9 mouse cellular contexts compared by ENCODE assay signal in genomic region chr10:128495270-128495669, GRCm38 (mm10). TPM values are rescaled to one million over a fixed set of nuclear protein-coding genes. Genes with fewer than 3 reads are reported as not detected.
DNase-seq lines count a peak whose midpoint lies in the region; ATAC-seq and TF ChIP-seq lines count a peak whose summit lies in the region.
"Had no signal": no experiment of that assay in that cellular context is flagged by ENCODE, and none has a peak within 500 bp of the region (broad histone marks: within the 10 kb centered on the region; RNA-seq: fewer than 3 reads in every experiment).

No protein-coding gene starts in this region.

- H3K9me3 ChIP-seq in heart, embryonic 12.5 days (replicated peaks): no peaks in the 10 kb centered on the region
- no peaks in the 10 kb centered on the region for H3K9me3 ChIP-seq in embryonic facial prominence, embryonic 15.5 days (replicated peaks)
- H3K9me3 ChIP-seq in liver, embryonic 16.5 days (replicated peaks; ENCODE audit: control insufficient read depth, low read length): no peaks in the 10 kb centered on the region

- H3K4me1 ChIP-seq in heart, embryonic 12.5 days (replicated peaks): peaks cover 46% of the 10 kb centered on the region
- peaks cover 53% of the 10 kb centered on the region for H3K4me1 ChIP-seq in embryonic facial prominence, embryonic 15.5 days
- peaks cover 54% of the 10 kb centered on the region for H3K4me1 ChIP-seq in liver, embryonic 16.5 days (ENCODE audit: control insufficient read depth, low read depth, low read length)

- 69% methylated on average over 2 of the region's 2 CpGs for WGBS in heart, embryonic 12.5 days
- WGBS in embryonic facial prominence, embryonic 15.5 days: 67% methylated on average over 2 of the region's 2 CpGs
- 42% methylated on average over 2 of the region's 2 CpGs for WGBS in liver, embryonic 16.5 days (ENCODE audit: insufficient replicate concordance)

- H3K27ac ChIP-seq in heart, embryonic 12.5 days (ENCODE audit: poor library complexity, severe bottlenecking): peak overlapping the region; percentile 97; the same call in 1 of the 2 replicates
- H3K27ac ChIP-seq in embryonic facial prominence, embryonic 15.5 days (replicated peaks): peak overlapping the region; percentile 100; the same call in 1 of the 2 replicates
- H3K27ac ChIP-seq in liver, embryonic 16.5 days (ENCODE audit: low read length): peak overlapping the region; percentile 96

- no peaks in the 10 kb centered on the region for H3K27me3 ChIP-seq in heart, embryonic 12.5 days (replicated peaks)
- no peaks in the 10 kb centered on the region for H3K27me3 ChIP-seq in C2C12 (ENCODE audit: control insufficient read depth, insufficient read depth, insufficient read length)
- H3K27me3 ChIP-seq in embryonic facial prominence, embryonic 15.5 days: no peaks in the 10 kb centered on the region
- no peaks in the 10 kb centered on the region for H3K27me3 ChIP-seq in liver, embryonic 16.5 days (ENCODE audit: control insufficient read depth, insufficient read depth, low read depth, low read length)

- no peak for TF ChIP-seq CTCF in C2C12 (IDR thresholded peaks at IDR 0.05; ENCODE audit: control insufficient read depth, insufficient read depth, insufficient read length)

- no peak for ATAC-seq in heart, embryonic 12.5 days (ENCODE audit: insufficient number of reproducible peaks, low FRiP score)
- no peak for ATAC-seq in embryonic facial prominence, embryonic 15.5 days (ENCODE audit: insufficient number of reproducible peaks, low FRiP score, low TSS enrichment, low read depth)
- no peak for ATAC-seq in liver, embryonic 16.5 days (ENCODE audit: low read depth)

- intact Hi-C loops in heart, postnatal 36 days (cut with DNase I): no loop called here

- H3ac ChIP-seq in C2C12 (ENCODE audit: control insufficient read depth, insufficient read length, low read depth): no peak overlapping the region

- peak overlapping the region; percentile 87 for H3K4me3 ChIP-seq in heart, embryonic 12.5 days
- peak overlapping the region; percentile 97 for H3K4me3 ChIP-seq in C2C12 (ENCODE audit: insufficient read depth, poor library complexity, severe bottlenecking)
- H3K4me3 ChIP-seq in embryonic facial prominence, embryonic 15.5 days (replicated peaks): peak overlapping the region; percentile 87
- H3K4me3 ChIP-seq in liver, embryonic 16.5 days (ENCODE audit: low read depth, low read length): peak overlapping the region; percentile 92

- H3K79me3 ChIP-seq in C2C12 (ENCODE audit: low read depth): peaks cover 40% of the 10 kb centered on the region

- H3K79me2 ChIP-seq in C2C12 (ENCODE audit: control insufficient read depth, insufficient read depth): peaks cover 60% of the 10 kb centered on the region

- peak overlapping the region; percentile 85 for H3K4me2 ChIP-seq in heart, embryonic 12.5 days
- H3K4me2 ChIP-seq in embryonic facial prominence, embryonic 15.5 days (replicated peaks): peak overlapping the region; percentile 77; the same call in 1 of the 2 replicates
- H3K4me2 ChIP-seq in liver, embryonic 16.5 days (ENCODE audit: low read depth, low read length): peak overlapping the region; percentile 92

- peaks cover 23% of the 10 kb centered on the region for H3K36me3 ChIP-seq in heart, embryonic 12.5 days
- peaks cover 23% of the 10 kb centered on the region for H3K36me3 ChIP-seq in C2C12 (ENCODE audit: control insufficient read depth, insufficient read depth)
- peaks cover 14% of the 10 kb centered on the region for H3K36me3 ChIP-seq in embryonic facial prominence, embryonic 15.5 days
- peaks cover 12% of the 10 kb centered on the region for H3K36me3 ChIP-seq in liver, embryonic 16.5 days (ENCODE audit: control insufficient read depth, insufficient read depth)

- H3K9ac ChIP-seq in heart, embryonic 12.5 days: peak overlapping the region; percentile 97; the same call in 1 of the 2 replicates
- no peak overlapping the region for H3K9ac ChIP-seq in embryonic facial prominence, embryonic 15.5 days
- peak overlapping the region; percentile 39 for H3K9ac ChIP-seq in liver, embryonic 16.5 days (ENCODE audit: low read depth, low read length)

- no peak for DNase-seq in heart, postnatal 36 days
- DNase-seq in adrenal gland, postnatal 4 days (ENCODE audit: low spot score in 2 of 2): no peak
- DNase-seq in retina, embryonic 14.5 days (ENCODE audit: low spot score): no peak
- no peak for DNase-seq in embryo, embryonic 10.5 days (ENCODE audit: low spot score)
- DNase-seq: gastrocnemius, postnatal 36 days had no signal

TF ChIP-seq in C2C12, 6 proteins besides CTCF, POLR2A, EP300 and RAD21:
- TF ChIP-seq FOSL1 (IDR thresholded peaks at IDR 0.05; ENCODE audit: insufficient read depth, low read length, poor library complexity, severe bottlenecking): no peak
- TF ChIP-seq CEBPB (IDR thresholded peaks at IDR 0.05; ENCODE audit: low read depth): no peak
- TF ChIP-seq USF1 (IDR thresholded peaks at IDR 0.05; ENCODE audit: low read depth): no peak
- TF ChIP-seq MYOD1 (IDR thresholded peaks at IDR 0.05; ENCODE audit: control insufficient read depth, insufficient read length, low read depth): no peak
- no peak for TF ChIP-seq MAX (IDR thresholded peaks at IDR 0.05)
- no peak for TF ChIP-seq MYOG (IDR thresholded peaks at IDR 0.05; ENCODE audit: control insufficient read depth, extremely low read depth, insufficient read length)

RNA-seq across cellular contexts. Expression of gene Myl6, which starts 1.3 kb away (rescaled TPM):
- 1,237 and 1,275 TPM in 2 replicates for polyA plus RNA-seq in heart, embryonic 12.5 days (2016; fragmentation: Nextera tagmentation; extraction: Ambion mirVana)
- total RNA-seq in heart, postnatal 36 days (2021): 100 to 1,000 TPM; 267 to 286 TPM
- polyA plus RNA-seq in C2C12 (2012; fragmentation: generic; extraction: Trizol): 3,169 TPM
- 1,219 and 1,296 TPM in 2 replicates for polyA plus RNA-seq in embryonic facial prominence, embryonic 15.5 days (2015; fragmentation: Nextera tagmentation; extraction: Ambion mirVana)
- 448 and 465 TPM in 2 replicates for polyA plus RNA-seq in liver, embryonic 16.5 days (2015; fragmentation: Nextera tagmentation; extraction: Ambion mirVana)
- total RNA-seq in adrenal gland, postnatal 4 days (2021): 100 to 1,000 TPM; 703 to 716 TPM

RNA-seq across cellular contexts. Expression of gene Myl6b, which starts 3.2 kb away (rescaled TPM):
- 3.0 and 4.0 TPM in 2 replicates for polyA plus RNA-seq in heart, embryonic 12.5 days (2016; fragmentation: Nextera tagmentation; extraction: Ambion mirVana)
- 1 to 10 TPM; 2.8 to 3.2 TPM for total RNA-seq in heart, postnatal 36 days (2021)
- polyA plus RNA-seq in C2C12 (2012; fragmentation: generic; extraction: Trizol): 16.7 TPM
- polyA plus RNA-seq in embryonic facial prominence, embryonic 15.5 days (2015; fragmentation: Nextera tagmentation; extraction: Ambion mirVana): 5.0 and 6.9 TPM in 2 replicates
- 1.8 and 2.0 TPM in 2 replicates for polyA plus RNA-seq in liver, embryonic 16.5 days (2015; fragmentation: Nextera tagmentation; extraction: Ambion mirVana)
- total RNA-seq in adrenal gland, postnatal 4 days (2021): 1 to 10 TPM; 6.8 to 8.2 TPM

RNA-seq across cellular contexts. Expression of gene Esyt1, which starts 30.4 kb away (rescaled TPM):
- polyA plus RNA-seq in heart, embryonic 12.5 days (2016; fragmentation: Nextera tagmentation; extraction: Ambion mirVana): 25.0 and 26.5 TPM in 2 replicates
- total RNA-seq in heart, postnatal 36 days (2021): 10 to 100 TPM; 19.3 TPM
- polyA plus RNA-seq in C2C12 (2012; fragmentation: generic; extraction: Trizol): 120 TPM
- polyA plus RNA-seq in embryonic facial prominence, embryonic 15.5 days (2015; fragmentation: Nextera tagmentation; extraction: Ambion mirVana): 43.3 and 44.0 TPM in 2 replicates
- 10.3 and 10.5 TPM in 2 replicates for polyA plus RNA-seq in liver, embryonic 16.5 days (2015; fragmentation: Nextera tagmentation; extraction: Ambion mirVana)
- total RNA-seq in adrenal gland, postnatal 4 days (2021): 10 to 100 TPM; 30.3 to 34.5 TPM

RNA-seq across cellular contexts. Expression of gene Smarcc2, which starts 36.2 kb away (rescaled TPM):
- 83.3 and 86.9 TPM in 2 replicates for polyA plus RNA-seq in heart, embryonic 12.5 days (2016; fragmentation: Nextera tagmentation; extraction: Ambion mirVana)
- total RNA-seq in heart, postnatal 36 days (2021): 10 to 100 TPM; 79.8 to 82.7 TPM
- polyA plus RNA-seq in C2C12 (2012; fragmentation: generic; extraction: Trizol): 48.4 TPM
- 85.2 and 93.6 TPM in 2 replicates for polyA plus RNA-seq in embryonic facial prominence, embryonic 15.5 days (2015; fragmentation: Nextera tagmentation; extraction: Ambion mirVana)
- polyA plus RNA-seq in liver, embryonic 16.5 days (2015; fragmentation: Nextera tagmentation; extraction: Ambion mirVana): 20.3 and 22.6 TPM in 2 replicates
- 100 to 1,000 TPM; 138 to 157 TPM for total RNA-seq in adrenal gland, postnatal 4 days (2021)

RNA-seq across cellular contexts. Expression of gene Zc3h10, which starts 52.3 kb away (rescaled TPM):
- polyA plus RNA-seq in heart, embryonic 12.5 days (2016; fragmentation: Nextera tagmentation; extraction: Ambion mirVana): 10.2 and 11.9 TPM in 2 replicates
- 1 to 10 TPM; 7.2 to 8.8 TPM for total RNA-seq in heart, postnatal 36 days (2021)
- 13.0 TPM for polyA plus RNA-seq in C2C12 (2012; fragmentation: generic; extraction: Trizol)
- polyA plus RNA-seq in embryonic facial prominence, embryonic 15.5 days (2015; fragmentation: Nextera tagmentation; extraction: Ambion mirVana): 15.8 and 16.0 TPM in 2 replicates
- 4.9 and 5.7 TPM in 2 replicates for polyA plus RNA-seq in liver, embryonic 16.5 days (2015; fragmentation: Nextera tagmentation; extraction: Ambion mirVana)
- 10 to 100 TPM; 10.9 to 11.0 TPM for total RNA-seq in adrenal gland, postnatal 4 days (2021)
